Mouse (Mus musculus) small intestine, adult 2 months (tissue): ENCODE measurements around the gene Tm2d3.

Experiments
- CTCF ChIP-seq: fragments of 200-500 bp; IDR thresholded peaks from 2 replicates; pipeline ENCODE4 v1.5.1; 2012; ENCODE audit warnings: low read depth, mild to moderate bottlenecking, control low read depth, inconsistent platforms, low read length, moderate library complexity, mixed read lengths; ENCODE audit not compliant: insufficient replicate concordance, insufficient read length; ENCODE audit errors: extremely low read depth
- POLR2A ChIP-seq: fragments of 200-500 bp; IDR thresholded peaks from 2 replicates; pipeline ENCODE4 v1.6.1; 2012; ENCODE audit warnings: low read depth, mild to moderate bottlenecking, control low read depth, inconsistent platforms, low read length, moderate library complexity

GRCm38 (mm10) chr7:65714304-65714703 is 23.3 kb downstream of the Tm2d3 start:
- TF ChIP-seq CTCF = no peak
- TF ChIP-seq POLR2A = no peak
